Mouse (Mus musculus): ENCODE data around the gene Yipf3. TPM values are rescaled to one million over a fixed set of nuclear protein-coding genes. Genes with fewer than 3 reads are reported as not detected.

Gene Yipf3
- polyA plus RNA-seq, 1 experiment from 2014 or later, result 65.6 TPM

GRCm38 (mm10) chr17:46239516-46240114, 8.3 kb upstream of the Yipf3 start:
- ATAC-seq (ENCODE audit: insufficient number of reproducible peaks, insufficient read depth, low FRiP score, low TSS enrichment, low read depth), result no peak
- no peak overlapping the region for H3K9ac ChIP-seq (replicated peaks)
- WGBS, result 95% methylated on average over 15 of the region's 15 CpGs
- H3K27me3 ChIP-seq, result no peaks in the 10 kb centered on the region
- no peaks in the 10 kb centered on the region for H3K4me1 ChIP-seq (replicated peaks)
- no peak overlapping the region for H3K4me3 ChIP-seq (replicated peaks)
- peaks cover 95% of the 10 kb centered on the region for H3K36me3 ChIP-seq
- no peak overlapping the region for H3K27ac ChIP-seq
- no peaks in the 10 kb centered on the region for H3K9me3 ChIP-seq
- H3K4me2 ChIP-seq, result no peak overlapping the region

- no peak overlapping the region for H3K4me3 ChIP-seq (replicated peaks)
- H3K27me3 ChIP-seq, result no peaks in the 10 kb centered on the region
- peaks cover under 1% of the 10 kb centered on the region; the same call in 1 of the 2 replicates for H3K4me1 ChIP-seq (replicated peaks)
- H3K9ac ChIP-seq (replicated peaks), result no peak overlapping the region
- no peak for ATAC-seq (ENCODE audit: insufficient number of reproducible peaks, insufficient read depth, low FRiP score, low TSS enrichment, low read depth)
- H3K4me2 ChIP-seq, result no peak overlapping the region
- peaks cover 98% of the 10 kb centered on the region for H3K36me3 ChIP-seq
- no peak overlapping the region for H3K27ac ChIP-seq
- no peaks in the 10 kb centered on the region for H3K9me3 ChIP-seq
- 72% methylated on average over 11 of the region's 11 CpGs for WGBS
These were observed 6.4 kb upstream of the Yipf3 start for GRCm38 (mm10) chr17:46241471-46241870.

GRCm38 (mm10) chr17:46242274-46242673, 5.6 kb upstream of the Yipf3 start:
- no peak for ATAC-seq (ENCODE audit: insufficient number of reproducible peaks, insufficient read depth, low FRiP score, low TSS enrichment, low read depth)
- no peaks in the 10 kb centered on the region for H3K9me3 ChIP-seq
- H3K4me2 ChIP-seq, result no peak overlapping the region
- no peak overlapping the region for H3K4me3 ChIP-seq (replicated peaks)
- peaks cover 94% of the 10 kb centered on the region for H3K36me3 ChIP-seq
- no peak overlapping the region for H3K27ac ChIP-seq
- H3K9ac ChIP-seq (replicated peaks), result no peak overlapping the region
- H3K4me1 ChIP-seq (replicated peaks), result peaks cover 7% of the 10 kb centered on the region
- H3K27me3 ChIP-seq, result no peaks in the 10 kb centered on the region
- 87% methylated on average over 13 of the region's 13 CpGs for WGBS

GRCm38 (mm10) chr17:46242993-46243392, 4.9 kb upstream of the Yipf3 start:
- ATAC-seq (ENCODE audit: insufficient number of reproducible peaks, insufficient read depth, low FRiP score, low TSS enrichment, low read depth), result no peak
- H3K9ac ChIP-seq (replicated peaks), result no peak overlapping the region
- H3K9me3 ChIP-seq, result no peaks in the 10 kb centered on the region
- no peak overlapping the region for H3K4me3 ChIP-seq (replicated peaks)
- no peak overlapping the region for H3K4me2 ChIP-seq
- peaks cover 87% of the 10 kb centered on the region for H3K36me3 ChIP-seq
- H3K4me1 ChIP-seq (replicated peaks), result peaks cover 7% of the 10 kb centered on the region
- H3K27me3 ChIP-seq, result no peaks in the 10 kb centered on the region
- H3K27ac ChIP-seq, result no peak overlapping the region
- WGBS, result 87% methylated on average over 4 of the region's 4 CpGs

- Histone ChIP-seq H3K4me1 (replicated peaks) (peaks cover 9% of the 10 kb centered on the region), H3K36me3 (peaks cover 81% of the 10 kb centered on the region), H3K9me3 (no peaks in the 10 kb centered on the region), H3K4me2 (no peak overlapping the region), H3K9ac (replicated peaks) (no peak overlapping the region), H3K27ac (no peak overlapping the region), H3K27me3 (no peaks in the 10 kb centered on the region), H3K4me3 (replicated peaks) (no peak overlapping the region)
- ATAC-seq (ENCODE audit: insufficient number of reproducible peaks, insufficient read depth, low FRiP score, low TSS enrichment, low read depth), result no peak
- WGBS, result 68% methylated on average over 2 of the region's 2 CpGs
These were observed 4.3 kb upstream of the Yipf3 start for GRCm38 (mm10) chr17:46243624-46244023.

- H3K9ac ChIP-seq (replicated peaks), result 0 out of 2 replicates have a peak overlapping the region, but pooled peaks have one; percentile 12
- no peak overlapping the region for H3K4me2 ChIP-seq
- H3K4me3 ChIP-seq (replicated peaks), result no peak overlapping the region
- no peak for ATAC-seq (ENCODE audit: insufficient number of reproducible peaks, insufficient read depth, low FRiP score, low TSS enrichment, low read depth)
- peaks cover 77% of the 10 kb centered on the region for H3K36me3 ChIP-seq
- H3K9me3 ChIP-seq, result no peaks in the 10 kb centered on the region
- WGBS, result 79% methylated on average over 10 of the region's 10 CpGs
- peaks cover 19% of the 10 kb centered on the region for H3K4me1 ChIP-seq (replicated peaks)
- H3K27me3 ChIP-seq, result no peaks in the 10 kb centered on the region
- no peak overlapping the region for H3K27ac ChIP-seq
These were observed 3.3 kb upstream of the Yipf3 start for GRCm38 (mm10) chr17:46244579-46244978.

GRCm38 (mm10) chr17:46248189-46248522, 276 bp downstream of the Yipf3 start:
- H3K27ac ChIP-seq, result peak overlapping the region; percentile 64
- peak overlapping the region; percentile 77 for H3K4me3 ChIP-seq (replicated peaks)
- peak overlapping the region; percentile 93 for H3K9ac ChIP-seq (replicated peaks)
- WGBS, result under 1% methylated on average over 37 of the region's 37 CpGs
- H3K4me1 ChIP-seq (replicated peaks), result peaks cover 21% of the 10 kb centered on the region
- no peaks in the 10 kb centered on the region for H3K9me3 ChIP-seq
- no peak for ATAC-seq (ENCODE audit: insufficient number of reproducible peaks, insufficient read depth, low FRiP score, low TSS enrichment, low read depth)
- no peaks in the 10 kb centered on the region for H3K27me3 ChIP-seq
- peaks cover 73% of the 10 kb centered on the region for H3K36me3 ChIP-seq
- peak overlapping the region; percentile 93 for H3K4me2 ChIP-seq

GRCm38 (mm10) chr17:46251174-46251573, 3.3 kb downstream of the Yipf3 start:
- no peak for ATAC-seq (ENCODE audit: insufficient number of reproducible peaks, insufficient read depth, low FRiP score, low TSS enrichment, low read depth)
- 83% methylated on average over 7 of the region's 7 CpGs for WGBS
- H3K9me3 ChIP-seq, result 0 out of 2 replicates have a peak, but pooled peaks cover under 1% of the 10 kb centered on the region

GRCm38 (mm10) chr17:46252571-46253451, 4.9 kb downstream of the Yipf3 start:
- Histone ChIP-seq H3K4me2 (peak overlapping the region; percentile 100), H3K4me1 (replicated peaks) (peaks cover 24% of the 10 kb centered on the region), H3K27ac (no peak overlapping the region), H3K9me3 (0 out of 2 replicates have a peak, but pooled peaks cover 7% of the 10 kb centered on the region), H3K9ac (replicated peaks) (0 out of 2 replicates have a peak overlapping the region, but pooled peaks have one; percentile 62), H3K27me3 (peaks cover 30% of the 10 kb centered on the region), H3K4me3 (replicated peaks) (peak overlapping the region; percentile 71; the same call in 1 of the 2 replicates), H3K36me3 (peaks cover 52% of the 10 kb centered on the region)
- ATAC-seq (ENCODE audit: insufficient number of reproducible peaks, insufficient read depth, low FRiP score, low TSS enrichment, low read depth), result no peak
- WGBS, result 60% methylated on average over 14 of the region's 14 CpGs

More at GRCm38 (mm10) chr17:46251174-46251573, 3.3 kb downstream of the Yipf3 start:
- Histone ChIP-seq H3K4me3 (replicated peaks) (no peak overlapping the region), H3K27ac (no peak overlapping the region), H3K9ac (replicated peaks) (no peak overlapping the region), H3K36me3 (peaks cover 43% of the 10 kb centered on the region), H3K27me3 (peaks cover 25% of the 10 kb centered on the region), H3K4me1 (replicated peaks) (peaks cover 32% of the 10 kb centered on the region), H3K4me2 (no peak overlapping the region)

- H3K9me3 ChIP-seq, result 0 out of 2 replicates have a peak, but pooled peaks cover 7% of the 10 kb centered on the region
- peak within 1 kb of the TSS; percentile 71 for H3K4me3 ChIP-seq (replicated peaks)
- H3K9ac ChIP-seq (replicated peaks), result peak within 1 kb of the TSS; percentile 62
- no peak within 1 kb of the TSS for H3K27ac ChIP-seq
- 3% methylated on average over 37 of the region's 48 CpGs for WGBS
- H3K27me3 ChIP-seq, result peaks cover 30% of the 10 kb centered on the region
- peak; percentile 54; the same call in 1 of the 2 replicates for ATAC-seq (ENCODE audit: insufficient number of reproducible peaks, insufficient read depth, low FRiP score, low TSS enrichment, low read depth)
- peak within 1 kb of the TSS; percentile 100 for H3K4me2 ChIP-seq
- H3K36me3 ChIP-seq, result peaks cover 60% of the 10 kb centered on the region
- peaks cover 23% of the 10 kb centered on the region for H3K4me1 ChIP-seq (replicated peaks)
These were observed 5.7 kb downstream of the Yipf3 start, which contains the start of gene Lrrc73 for GRCm38 (mm10) chr17:46253452-46254084. TSS of gene Lrrc73 (plus strand) at chr17:46253531.

- peak overlapping the region; percentile 71 for H3K4me3 ChIP-seq (replicated peaks)
- no peak; the same call in 1 of the 2 replicates for ATAC-seq (ENCODE audit: insufficient number of reproducible peaks, insufficient read depth, low FRiP score, low TSS enrichment, low read depth)
- WGBS, result under 1% methylated on average over 53 of the region's 54 CpGs
- no peak overlapping the region for H3K27ac ChIP-seq
- 0 out of 2 replicates have a peak, but pooled peaks cover 7% of the 10 kb centered on the region for H3K9me3 ChIP-seq
- H3K9ac ChIP-seq (replicated peaks), result peak overlapping the region; percentile 62
- H3K4me1 ChIP-seq (replicated peaks), result peaks cover 18% of the 10 kb centered on the region
- H3K4me2 ChIP-seq, result peak overlapping the region; percentile 100
- H3K27me3 ChIP-seq, result peaks cover 30% of the 10 kb centered on the region
- peaks cover 63% of the 10 kb centered on the region for H3K36me3 ChIP-seq
These were observed 6.2 kb downstream of the Yipf3 start for GRCm38 (mm10) chr17:46254106-46254505.

All from limb, embryonic 12.5 days (tissue).